Mouse (Mus musculus) myocyte (in vitro differentiated cells): ENCODE results near the gene Sdk2.

Experiments used
- E2F4 ChIP-seq: IDR thresholded peaks from one replicate; pipeline ENCODE4 v1.6.1; 2011; ENCODE audit warnings: mild to moderate bottlenecking, control low read depth, moderate library complexity; ENCODE audit not compliant: insufficient read depth
- MAX ChIP-seq: IDR thresholded peaks from one replicate; pipeline ENCODE4 v1.6.1; 2011; ENCODE audit warnings: low read depth, mild to moderate bottlenecking, control low read depth
- MYOD1 ChIP-seq, 3 experiments: IDR thresholded peaks; one replicate each; pipeline ENCODE4 v1.6.1; 2011; ENCODE audit warnings: control low read depth in 2 of 3, low read depth in 2 of 3, mild to moderate bottlenecking in 2 of 3, moderate library complexity in 1 of 3; ENCODE audit not compliant: insufficient read length in 2 of 3, control insufficient read depth in 1 of 3
- MYOG ChIP-seq, 3 experiments: IDR thresholded peaks; one replicate each; pipeline ENCODE4 v1.6.1; 2011; ENCODE audit warnings: control low read depth in 2 of 3, low read depth in 2 of 3, mild to moderate bottlenecking in 2 of 3; ENCODE audit not compliant: insufficient read length in 2 of 3, control insufficient read depth in 1 of 3, insufficient read depth in 1 of 3
- POLR2A ChIP-seq: IDR thresholded peaks from one replicate; pipeline ENCODE4 v1.6.1; 2011; ENCODE audit warnings: low read depth, mild to moderate bottlenecking, control low read depth, moderate library complexity; ENCODE audit not compliant: insufficient read length
- REST ChIP-seq: IDR thresholded peaks from one replicate; pipeline ENCODE4 v1.6.1; 2011; ENCODE audit warnings: mild to moderate bottlenecking, control low read depth, moderate library complexity; ENCODE audit not compliant: insufficient read depth, insufficient read length
- USF1 ChIP-seq: IDR thresholded peaks from one replicate; pipeline ENCODE4 v1.6.1; 2011; ENCODE audit warnings: low read depth, mild to moderate bottlenecking, control low read depth, moderate library complexity

DNA sequence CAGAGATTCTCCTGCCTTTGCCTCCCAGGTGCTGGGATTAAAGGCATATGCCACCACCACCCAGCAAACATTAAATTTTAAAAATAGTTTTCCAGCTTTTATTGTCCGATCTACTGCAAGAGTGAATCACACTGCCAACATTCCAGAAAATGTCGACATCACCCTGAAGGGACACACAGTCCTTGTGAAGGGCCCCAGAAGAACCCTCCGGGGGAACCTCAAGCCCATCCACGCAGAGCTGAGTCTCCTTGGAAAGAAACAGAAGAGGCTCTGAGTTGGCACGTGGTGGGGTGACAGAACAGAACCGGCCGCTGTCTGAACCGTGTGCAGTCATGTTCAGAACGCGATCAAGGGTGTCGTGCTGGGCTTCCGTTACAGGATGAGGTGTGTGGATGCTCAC lies 310.3 kb downstream of the Sdk2 start:
- TF ChIP-seq MAX (no peak), MYOG (IDR thresholded peaks at IDR 0.05; ENCODE audit: control insufficient read depth in 1 of 3, insufficient read depth in 1 of 3, insufficient read length in 2 of 3, low read depth in 2 of 3) (no peak), POLR2A (no peak), USF1 (no peak), MYOD1 (IDR thresholded peaks at IDR 0.05; ENCODE audit: control insufficient read depth in 1 of 3, insufficient read length in 2 of 3, low read depth in 2 of 3) (no peak), E2F4 (no peak), REST (no peak)
